Mouse (Mus musculus) embryo, embryonic 11.5 days (tissue): ENCODE results near the gene Papolg.
"Not testable (repeated sequence)": the region's sequence is repeated elsewhere in the genome, so short reads cannot be mapped to it uniquely, and the experiment has no call there.

Source experiments
- DNase-seq: peaks from one replicate; pipeline ENCODE4 v3.0.0-alpha.2; 2012; ENCODE audit warnings: low read depth, low spot score

The Papolg gene

DNA sequence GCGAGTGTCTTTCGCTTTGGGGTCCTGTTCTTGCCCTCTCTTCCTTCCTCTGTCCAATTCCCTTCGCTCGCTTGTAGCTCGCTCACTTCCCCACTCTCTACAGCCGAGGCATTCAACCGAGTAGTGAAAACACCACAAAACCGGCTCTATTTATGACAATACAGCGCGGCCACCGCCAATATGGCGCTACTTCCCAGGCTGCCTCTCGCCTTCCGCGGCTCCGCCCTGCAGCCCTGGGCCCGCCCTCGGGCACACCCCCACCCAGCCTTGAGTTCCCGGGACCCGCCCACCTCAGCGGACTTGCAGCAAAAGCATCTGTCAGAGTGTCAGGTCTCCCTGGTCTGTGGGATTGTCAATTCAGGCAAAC lies at the start of gene Papolg:
Gene Papolg, minus strand, starts transcription at position 194 of the 367 bp plus-strand sequence.
- DNase-seq: peak; percentile 86

DNA sequence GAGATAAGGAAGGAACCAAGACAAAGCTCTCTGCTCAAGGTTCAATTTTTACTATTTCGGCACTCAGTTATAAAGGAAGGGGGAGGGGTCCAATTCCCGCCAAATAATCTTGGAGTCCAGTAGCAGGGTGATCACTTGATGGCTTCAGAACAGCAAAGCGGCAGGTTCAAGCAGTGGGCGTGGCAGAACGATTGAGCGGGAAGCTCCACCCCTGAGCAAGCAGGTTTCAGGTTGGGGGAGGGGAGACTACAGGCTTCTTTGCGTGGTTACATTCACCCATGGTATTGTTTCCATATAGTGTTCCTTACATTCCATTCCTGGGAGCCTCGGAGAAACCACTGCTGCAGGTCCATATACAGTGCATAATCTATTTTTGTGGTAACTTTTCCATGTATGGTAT lies 33.1 kb upstream of the Papolg start:
- DNase-seq: not testable (repeated sequence)

DNA sequence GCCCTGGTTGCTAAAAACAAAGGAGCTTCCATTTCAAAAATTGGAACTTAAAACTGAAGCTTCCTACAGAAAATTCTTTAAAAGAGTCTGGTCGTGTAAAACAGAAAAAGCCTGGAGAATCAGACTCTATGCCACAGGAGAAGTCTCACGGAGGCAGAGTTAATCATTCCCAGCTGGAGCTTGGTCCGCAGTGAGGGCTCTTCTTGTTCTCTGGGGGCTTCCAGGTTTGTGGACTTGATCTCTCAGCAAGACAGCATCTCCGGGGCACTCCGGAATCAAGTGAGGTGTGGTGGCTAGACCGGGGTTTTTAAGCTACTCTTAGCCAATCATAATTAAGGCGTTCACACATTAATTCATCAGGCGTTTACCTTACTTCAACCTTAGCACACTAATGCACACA lies 32.6 kb upstream of the Papolg start:
- no peak for DNase-seq

DNA sequence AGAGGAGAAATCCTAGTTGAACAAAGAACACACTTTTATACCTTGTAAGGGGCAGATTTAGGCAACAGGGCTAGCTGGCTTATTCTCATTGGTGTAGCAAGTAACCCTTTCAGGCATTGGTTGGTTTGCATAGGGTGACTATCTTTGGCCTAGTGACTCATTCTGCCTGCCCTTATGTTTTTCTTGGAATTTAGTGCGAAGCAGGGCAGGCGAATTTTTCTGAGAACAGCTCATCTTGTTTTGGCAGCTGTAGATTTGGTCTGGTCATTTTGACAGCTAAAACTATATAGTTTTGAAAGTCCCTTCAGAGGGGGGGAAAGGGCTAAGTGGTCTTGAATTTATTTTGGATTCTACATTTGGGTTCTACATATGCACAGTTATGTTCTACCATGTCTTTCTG lies 18.8 kb upstream of the Papolg start:
- not testable (repeated sequence) for DNase-seq

DNA sequence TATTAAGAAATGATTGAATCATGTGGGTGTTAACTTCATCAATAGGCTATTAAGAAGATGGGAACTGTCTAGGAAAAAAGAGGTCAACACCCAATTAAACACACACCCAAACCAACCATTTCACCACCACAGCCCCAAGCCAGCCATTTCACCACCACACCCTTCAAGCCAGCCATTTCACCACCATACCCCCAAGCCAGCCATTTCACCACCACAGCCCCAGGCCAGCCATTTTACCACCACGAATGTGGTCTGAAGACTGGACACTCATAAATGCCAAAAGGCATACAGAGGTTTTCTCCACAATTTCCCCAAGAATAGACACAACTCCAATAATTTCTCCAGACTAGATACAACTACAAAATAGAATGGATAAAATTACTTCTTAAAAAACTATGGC lies 8.9 kb upstream of the Papolg start:
- DNase-seq: no peak

DNA sequence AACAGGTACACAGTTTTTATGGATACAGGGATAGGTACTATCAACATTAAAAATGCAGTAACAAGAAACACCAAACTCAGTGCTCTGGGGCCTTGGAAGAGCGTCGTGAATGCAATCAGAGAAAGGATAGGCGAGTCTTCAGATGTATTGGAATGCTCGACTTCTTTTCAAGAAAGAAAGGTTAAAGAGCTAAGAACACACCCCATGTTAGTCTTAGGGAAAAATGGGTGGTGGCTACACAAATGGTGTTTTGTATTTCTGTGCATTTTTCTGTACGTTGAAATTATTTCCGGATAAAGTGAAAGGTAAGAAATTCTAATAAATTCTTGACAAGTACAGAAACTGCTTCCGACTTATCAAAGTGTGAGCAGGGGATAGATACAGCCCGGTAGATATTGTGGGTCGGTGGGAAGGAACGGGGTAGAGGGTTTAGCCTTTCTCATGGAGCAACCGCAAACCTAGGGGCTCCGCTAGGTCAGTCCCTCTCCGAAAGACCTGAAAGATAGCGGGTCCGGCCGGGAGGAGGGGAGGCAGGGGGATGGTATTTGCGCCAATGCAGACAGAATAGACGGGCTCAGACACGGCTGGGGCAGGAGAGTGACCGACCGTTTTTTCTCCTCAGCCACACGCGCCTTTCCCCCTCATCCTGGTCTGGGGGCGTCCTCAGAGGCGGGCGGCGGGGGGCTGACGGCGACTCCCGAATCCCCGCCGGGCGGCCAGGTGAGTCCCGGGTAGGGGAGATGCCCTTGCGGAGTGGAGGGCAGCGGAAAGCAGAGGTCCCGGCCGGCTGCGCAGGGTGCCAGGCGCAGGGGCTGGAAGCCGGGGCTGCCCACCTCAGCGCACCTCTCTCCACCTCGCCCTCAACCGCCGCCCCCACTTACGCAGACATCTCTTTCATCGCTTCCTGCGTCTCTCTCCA lies 653 bp downstream of the Papolg start:
- peak; percentile 2 for DNase-seq

DNA sequence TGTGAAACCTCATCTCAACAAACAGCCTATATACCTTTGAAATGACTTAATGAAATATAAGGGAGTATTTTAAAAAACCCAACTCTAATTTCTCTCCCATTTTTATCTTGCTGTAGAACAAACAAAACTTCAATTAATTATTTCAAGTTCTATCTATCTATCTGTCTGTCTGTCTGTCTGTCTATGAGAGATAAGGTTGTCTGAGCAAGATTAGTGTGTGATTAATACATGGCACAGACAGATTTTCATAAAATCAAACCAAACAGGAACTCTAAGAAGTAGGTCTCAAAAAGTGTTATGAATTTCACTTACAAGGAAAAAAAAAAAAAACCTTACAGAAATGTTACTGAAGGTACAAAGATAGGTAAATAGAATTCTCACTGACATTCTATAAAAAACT lies 1.5 kb downstream of the Papolg start:
- no peak for DNase-seq

DNA sequence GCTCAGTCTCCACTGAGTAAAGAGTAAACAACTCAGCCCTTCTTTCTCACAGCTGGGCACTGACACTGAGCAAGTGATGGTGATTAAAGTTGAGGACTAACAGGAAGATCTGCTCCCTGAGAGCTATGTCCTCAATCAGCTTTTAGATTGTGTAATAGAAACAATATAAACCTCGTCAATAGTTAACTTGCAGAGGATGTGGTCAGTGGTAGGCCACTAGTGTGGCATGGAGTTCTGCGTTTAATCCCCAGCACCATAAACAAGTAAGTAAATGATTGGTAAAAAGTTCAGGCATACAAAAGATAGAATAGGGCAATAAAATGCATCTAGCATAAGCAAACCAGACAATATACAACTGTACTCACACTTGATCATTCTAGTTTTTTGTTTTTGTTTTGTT lies 30.7 kb downstream of the Papolg start:
- no peak for DNase-seq

DNA sequence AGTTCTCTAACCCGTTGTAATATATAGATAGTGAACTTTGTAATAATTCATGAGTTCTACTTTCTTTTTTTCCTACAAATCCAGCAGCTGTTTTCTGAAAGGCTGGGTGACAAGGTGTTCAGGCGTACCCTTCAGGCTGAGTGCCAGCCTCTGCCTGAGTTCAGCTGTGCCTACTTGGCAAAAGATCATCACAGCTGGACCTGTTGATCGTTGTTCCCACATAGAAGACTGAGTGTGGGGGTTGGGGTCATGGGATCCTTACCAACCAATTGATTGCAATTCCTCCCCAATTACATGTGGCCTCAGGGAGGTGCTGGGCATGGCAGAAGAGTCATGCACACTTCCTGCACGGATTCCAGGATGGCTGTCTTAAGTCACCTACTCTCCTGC lies 38.3 kb downstream of the Papolg start:
- DNase-seq: no peak

DNA sequence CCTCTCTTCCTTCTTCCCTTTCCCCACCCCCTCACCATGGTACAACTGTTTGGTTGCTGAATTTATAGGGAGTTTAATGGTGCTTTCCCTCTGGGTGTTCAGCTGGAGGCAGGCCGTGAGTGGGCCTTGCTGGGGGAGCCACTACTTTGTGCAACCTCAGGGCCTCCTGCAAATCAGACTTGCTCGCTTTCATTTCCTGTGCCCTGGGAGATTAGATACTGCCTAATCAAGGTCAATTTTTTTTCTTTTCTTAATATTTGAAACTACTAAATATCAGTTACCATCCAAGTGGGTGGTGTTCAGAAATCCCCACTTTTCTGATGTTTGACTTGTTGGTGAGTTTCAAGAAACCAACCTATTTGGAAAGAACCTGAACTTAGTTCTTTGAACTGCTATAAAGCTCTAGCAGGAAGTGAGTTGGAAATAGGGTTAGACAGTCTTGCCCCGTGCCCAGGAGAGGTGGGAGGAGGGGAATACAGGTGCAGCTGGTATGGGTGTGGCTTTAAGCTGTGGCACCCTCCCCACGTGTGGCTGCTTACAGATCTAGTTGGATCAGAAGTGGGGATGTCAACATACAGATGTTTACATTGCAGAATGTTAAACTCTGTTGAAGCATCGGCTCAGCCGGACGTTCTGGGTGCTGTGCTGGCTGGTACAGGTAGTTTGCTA lies 38.9 kb downstream of the Papolg start:
- no peak for DNase-seq

DNA sequence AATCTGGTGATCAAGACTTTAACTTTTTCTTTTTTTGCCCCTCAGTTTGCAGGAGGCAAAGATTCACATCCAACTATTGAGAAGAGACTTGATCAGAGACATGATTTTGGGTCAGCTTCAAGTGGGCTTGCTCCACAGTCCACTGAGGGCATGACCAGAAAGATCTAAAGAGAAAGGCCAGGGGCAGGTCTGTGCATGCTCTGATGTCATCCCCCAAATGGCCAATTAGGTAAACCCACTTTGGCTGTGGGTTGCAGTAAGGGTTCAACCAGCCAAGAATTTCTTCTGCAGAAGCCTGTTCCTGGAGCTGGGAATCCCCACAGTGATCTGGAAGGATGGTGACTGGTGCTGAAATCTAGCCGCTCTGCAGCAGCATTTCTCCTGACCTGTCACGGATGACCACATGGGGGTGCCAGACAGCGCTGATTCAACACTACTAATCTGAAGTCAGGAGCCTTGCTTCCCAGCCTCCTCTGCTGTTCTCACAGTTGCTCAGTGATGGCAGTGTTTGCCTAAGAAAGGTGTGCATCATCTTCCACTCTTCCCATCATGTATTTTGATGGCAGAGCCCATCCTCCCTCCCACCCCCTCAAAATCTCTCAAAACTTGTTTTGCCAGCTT lies 39.8 kb downstream of the Papolg start:
- DNase-seq: peak; percentile 47

DNA sequence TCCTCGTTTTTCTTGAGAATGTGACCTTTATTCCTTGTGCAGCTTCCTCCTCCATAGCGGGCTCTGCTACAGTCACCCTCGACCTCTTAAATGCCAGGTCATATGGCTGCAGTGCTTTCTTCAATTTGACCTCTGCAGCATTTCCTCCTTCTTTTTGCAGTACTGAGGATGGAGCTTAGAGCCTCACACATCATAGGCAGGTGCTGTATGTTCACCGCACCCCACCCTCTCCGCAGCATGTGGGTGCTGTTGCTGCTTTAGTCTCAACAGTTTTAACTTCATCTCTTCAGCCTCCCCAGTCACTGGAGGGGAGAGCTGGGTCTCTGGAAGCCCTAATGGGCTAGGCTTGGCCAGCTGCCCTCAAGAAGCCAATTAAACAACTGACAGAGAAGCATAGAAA lies 41.7 kb downstream of the Papolg start:
- DNase-seq: no peak

DNA sequence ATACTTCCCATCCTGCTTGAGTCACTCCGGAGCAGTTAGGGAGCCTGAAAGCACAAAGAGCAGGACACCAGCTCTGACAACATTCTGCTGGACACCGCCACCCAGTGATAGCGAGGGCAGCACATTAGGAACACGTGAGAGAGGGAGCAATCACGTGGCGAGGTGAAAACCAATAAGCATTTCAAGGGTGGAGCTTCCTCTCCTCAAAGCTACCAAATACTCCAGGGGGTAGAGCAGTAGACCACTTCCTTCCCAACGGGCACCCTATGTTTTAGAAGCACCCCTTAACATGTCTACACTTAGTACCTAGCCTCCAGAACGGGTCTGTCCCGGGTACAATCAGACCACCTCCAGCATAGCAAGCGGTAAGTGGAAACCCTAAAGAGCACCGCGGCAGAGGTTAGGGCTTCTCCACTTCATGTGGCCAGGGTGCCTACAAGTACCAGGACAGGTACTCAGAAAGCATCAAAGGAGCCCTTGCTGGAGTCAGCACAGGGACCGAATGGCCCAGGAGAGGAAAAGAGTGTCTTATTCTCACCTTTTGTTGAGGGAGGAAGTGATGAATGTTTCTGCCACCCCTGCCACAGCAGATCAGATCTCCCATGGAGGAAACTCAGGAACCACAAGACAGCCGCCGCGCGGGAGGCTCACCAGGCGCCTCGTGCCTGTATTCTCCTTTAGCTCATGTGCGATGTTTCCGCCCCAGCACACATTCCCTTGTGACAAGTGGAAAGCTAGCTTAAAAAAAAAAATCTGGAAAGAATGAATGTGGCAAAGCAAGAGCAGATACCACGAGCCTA lies 48.8 kb downstream of the Papolg start:
- DNase-seq: no peak

DNA sequence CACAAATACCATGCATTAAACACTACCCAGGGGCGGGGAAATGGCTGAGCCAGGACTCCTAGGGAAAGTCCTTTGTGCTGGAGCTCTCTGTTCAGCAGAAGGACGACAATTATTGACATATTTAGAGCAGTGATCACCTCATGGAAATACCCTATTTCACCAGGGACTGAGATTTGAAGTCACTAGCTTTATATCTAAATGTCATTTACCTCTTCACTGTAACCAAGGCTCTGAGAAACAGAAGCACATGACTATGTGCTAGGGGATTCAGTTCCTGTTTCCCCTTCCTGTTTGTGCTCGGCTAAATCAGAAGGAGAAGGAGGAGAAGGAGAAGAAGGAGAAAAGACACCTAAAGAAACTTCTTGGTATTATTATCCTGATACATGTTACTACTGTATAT lies 71.8 kb downstream of the Papolg start:
- no peak for DNase-seq

DNA sequence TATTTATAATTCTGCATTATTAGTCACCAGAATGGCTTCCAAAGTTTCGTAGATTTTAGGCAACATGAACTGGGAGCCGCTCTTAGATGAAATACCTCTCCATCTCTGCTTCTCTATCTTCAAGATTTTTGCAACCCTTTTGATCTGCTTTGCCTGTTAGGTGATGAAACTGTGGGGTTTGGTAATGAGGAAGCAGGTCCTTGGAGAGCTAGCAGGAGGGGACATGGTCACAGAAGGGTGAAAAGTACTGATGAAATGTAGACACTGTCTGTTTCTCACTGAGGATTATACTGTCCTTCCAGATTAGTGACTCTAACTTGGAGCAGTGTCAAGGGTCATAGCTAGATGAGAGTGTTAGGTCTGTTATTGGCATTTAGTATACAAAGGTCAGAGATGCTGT lies 73.4 kb downstream of the Papolg start:
- DNase-seq: no peak

DNA sequence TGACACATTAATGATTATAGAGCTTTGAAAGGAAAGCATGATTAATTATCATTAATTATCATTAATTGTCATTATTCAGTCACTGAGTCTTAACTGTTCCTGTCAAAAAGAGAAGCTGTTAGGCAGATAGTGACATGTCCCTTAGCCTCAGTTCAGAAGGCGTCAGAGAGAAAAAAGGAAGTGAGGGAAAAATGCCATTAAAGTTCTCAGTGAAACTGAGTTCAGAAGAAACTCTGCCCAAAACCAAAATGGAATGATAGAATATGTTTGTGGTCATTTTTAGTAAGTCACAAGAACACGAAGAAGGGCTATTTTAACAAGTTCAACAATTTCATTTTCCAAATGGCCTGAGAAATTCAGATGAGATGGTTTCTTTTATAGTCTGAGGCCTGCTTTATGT lies 74.1 kb downstream of the Papolg start:
- DNase-seq: no peak

DNA sequence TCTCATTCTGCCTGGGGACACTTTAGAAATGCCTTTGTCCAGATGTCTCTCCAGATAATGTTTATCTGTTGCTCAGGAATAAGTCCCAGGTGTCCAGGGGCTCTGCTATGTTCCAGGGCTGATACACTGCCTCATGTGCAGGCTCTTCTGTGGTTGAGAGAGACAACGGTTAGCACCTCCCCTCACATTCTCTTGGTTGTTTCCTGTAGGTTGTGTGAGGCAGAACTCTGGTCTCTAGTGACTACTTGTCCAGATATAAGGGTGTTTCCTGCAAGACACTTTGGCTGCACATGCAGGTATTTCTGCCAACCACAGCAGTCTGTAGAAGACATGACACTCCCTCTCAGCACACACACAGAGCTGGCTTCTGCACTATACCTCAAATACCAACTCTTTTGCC lies 76.3 kb downstream of the Papolg start:
- DNase-seq: no peak
